Mouse (Mus musculus): ENCODE results near the gene Ffar2.

The Ffar2 gene

DNA sequence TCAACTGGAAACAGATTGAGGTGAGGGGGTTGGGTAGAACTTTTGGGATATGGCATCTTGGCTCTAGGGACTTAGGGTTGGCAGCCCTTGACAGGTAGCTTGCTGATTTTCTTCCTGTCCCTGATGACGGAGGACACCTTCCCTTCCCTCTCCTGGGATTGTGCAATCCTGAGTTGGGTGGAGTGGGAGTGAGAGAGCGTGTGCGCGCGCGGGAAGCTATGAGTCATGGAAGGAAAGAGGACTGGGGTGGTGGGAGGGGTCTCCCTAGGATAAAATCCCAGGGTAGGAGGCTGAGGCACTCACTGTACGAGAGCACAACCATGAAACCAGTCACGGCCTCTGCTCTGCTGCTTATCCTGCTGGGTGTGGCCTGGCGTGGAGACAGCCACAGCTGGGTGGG lies 47.5 kb downstream of the Ffar2 start:
- DNase-seq (ENCODE audit: low spot score in 2 of 2) = no peak

- no peak for DNase-seq (ENCODE audit: low spot score in 2 of 2)
These were observed 54.3 kb downstream of the Ffar2 start for GRCm38 (mm10) chr7:30769236-30769635.

All from right cerebral cortex, postnatal 10 days (tissue).